Mouse (Mus musculus) T-helper 2 cell (primary cell): ENCODE data around the gene Zbtb37.

Experiments used
- in situ Hi-C: fragments of 300-600 bp; cut with MboI, MseI; formaldehyde crosslinking; loops from one replicate; pipeline ENCODE4 v1.15.1; 2025; ENCODE audit warnings: high pct_unique_total_duplicates

Zbtb37 gene

GRCm38 (mm10) chr1:160980021-160980420 is 54.6 kb downstream of the Zbtb37 start:
- in situ Hi-C loops, result no loop called here

- in situ Hi-C loops, result no loop called here
Measured at GRCm38 (mm10) chr1:160978071-160978735, 56.4 kb downstream of the Zbtb37 start, which contains the start of gene Serpinc1. TSS of gene Serpinc1 (plus strand) at chr1:160978585.

- in situ Hi-C loops, result no loop called here
Measured at GRCm38 (mm10) chr1:160968643-160969042, 66.0 kb downstream of the Zbtb37 start.

- in situ Hi-C loops, result no loop called here
Measured at GRCm38 (mm10) chr1:160967268-160967667, 67.4 kb downstream of the Zbtb37 start.

- in situ Hi-C loops, result no loop called here
Measured at GRCm38 (mm10) chr1:160963199-160963598, 71.5 kb downstream of the Zbtb37 start.
